Mouse (Mus musculus): Measurements from ENCODE around the gene Macrod1. TPM values are rescaled to one million over a fixed set of nuclear protein-coding genes. Genes with fewer than 3 reads are reported as not detected.

Macrod1 gene
- polyA plus RNA-seq, 3 experiments from 2014 or later = 0.99 to 3.1 (median 1.8) TPM

DNA sequence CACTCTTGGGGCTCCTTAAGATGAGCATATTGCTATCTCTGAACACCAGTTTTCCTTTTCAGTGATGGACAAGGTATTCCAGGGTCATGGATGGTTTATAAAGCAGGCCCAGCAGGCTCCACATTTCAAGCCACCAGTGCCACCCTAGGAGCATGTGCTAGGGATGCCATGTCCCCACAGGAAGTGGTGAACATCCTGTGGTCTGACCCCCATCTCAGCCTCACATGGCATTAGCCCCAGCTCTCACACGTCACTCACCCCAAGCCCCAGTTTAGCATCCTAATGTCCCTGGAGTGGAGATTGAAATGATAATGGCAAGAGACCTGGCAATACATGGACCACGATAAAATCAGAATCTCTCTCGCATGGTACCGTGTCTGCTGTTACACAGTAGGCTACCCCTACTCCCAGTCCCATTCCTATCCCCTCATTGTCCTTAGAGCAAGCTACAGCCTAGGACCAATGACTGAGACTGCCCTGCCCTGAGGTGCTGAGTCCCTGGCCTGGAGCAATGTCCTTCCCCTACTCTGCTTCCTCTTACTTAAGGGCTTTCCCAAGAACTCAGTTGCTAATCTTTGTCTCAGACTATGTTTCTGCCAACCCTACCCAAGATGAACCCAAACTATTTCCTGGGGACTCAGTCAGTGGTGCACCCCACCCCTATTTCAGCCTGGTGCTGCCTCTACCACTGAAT lies 59.6 kb downstream of the Macrod1 start:
- no peak for ATAC-seq

- no peak for ATAC-seq
Measured at GRCm38 (mm10) chr19:7117141-7117540, 60.5 kb downstream of the Macrod1 start.

GRCm38 (mm10) chr19:7117653-7118307 lies 61.2 kb downstream of the Macrod1 start:
- no peak for ATAC-seq

DNA sequence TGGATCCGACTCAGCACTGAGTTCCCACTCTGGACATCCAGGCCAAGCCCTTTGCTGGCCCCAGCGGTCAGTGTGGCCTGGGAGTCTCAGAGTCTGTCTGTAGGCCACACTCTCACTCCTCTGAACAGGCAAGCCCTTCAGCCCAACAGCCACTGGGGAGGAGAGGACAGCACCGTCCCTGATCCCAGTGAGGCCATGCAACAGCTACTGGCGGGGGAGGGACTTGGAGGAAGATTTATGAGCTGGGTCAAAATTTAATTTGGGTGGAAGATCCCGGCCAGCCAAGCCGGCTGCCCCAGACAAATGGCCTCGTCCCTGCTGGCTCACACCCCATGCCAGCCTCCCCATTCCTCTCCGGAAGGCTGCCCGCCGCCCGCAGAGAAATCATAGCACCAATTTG lies 64.6 kb downstream of the Macrod1 start:
- ATAC-seq = no peak

- no peak for ATAC-seq
Measured at GRCm38 (mm10) chr19:7122277-7122676, 65.7 kb downstream of the Macrod1 start.

- no peak for ATAC-seq
Measured at GRCm38 (mm10) chr19:7122698-7123306, 66.2 kb downstream of the Macrod1 start.

- no peak for ATAC-seq
Measured at GRCm38 (mm10) chr19:7125526-7126156, 69.0 kb downstream of the Macrod1 start.

- no peak for ATAC-seq
Measured at GRCm38 (mm10) chr19:7126209-7126608, 69.6 kb downstream of the Macrod1 start.

- no peak for ATAC-seq
Measured at GRCm38 (mm10) chr19:7126933-7127332, 70.3 kb downstream of the Macrod1 start.

GRCm38 (mm10) chr19:7128551-7129475 lies 72.2 kb downstream of the Macrod1 start:
- ATAC-seq = no peak

DNA sequence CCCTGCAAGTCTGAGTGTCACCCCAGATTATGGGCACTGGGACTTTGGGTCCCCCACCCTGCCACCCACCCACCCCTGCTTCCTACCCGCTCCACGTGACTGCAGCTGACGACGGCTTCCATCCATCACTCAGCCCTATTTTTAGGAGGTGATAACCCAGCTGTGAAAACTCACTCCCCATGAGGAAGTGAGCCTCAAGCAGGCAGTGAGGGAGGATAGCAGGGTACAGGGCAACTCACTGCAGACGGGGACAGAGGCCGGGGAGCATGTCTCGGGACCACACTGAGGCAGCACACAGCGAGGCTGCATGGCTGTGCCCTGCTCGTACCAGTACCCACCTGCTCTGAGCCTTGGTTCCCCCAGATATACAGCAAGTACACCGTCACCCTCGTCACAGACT lies 73.7 kb downstream of the Macrod1 start:
- ATAC-seq = no peak

DNA sequence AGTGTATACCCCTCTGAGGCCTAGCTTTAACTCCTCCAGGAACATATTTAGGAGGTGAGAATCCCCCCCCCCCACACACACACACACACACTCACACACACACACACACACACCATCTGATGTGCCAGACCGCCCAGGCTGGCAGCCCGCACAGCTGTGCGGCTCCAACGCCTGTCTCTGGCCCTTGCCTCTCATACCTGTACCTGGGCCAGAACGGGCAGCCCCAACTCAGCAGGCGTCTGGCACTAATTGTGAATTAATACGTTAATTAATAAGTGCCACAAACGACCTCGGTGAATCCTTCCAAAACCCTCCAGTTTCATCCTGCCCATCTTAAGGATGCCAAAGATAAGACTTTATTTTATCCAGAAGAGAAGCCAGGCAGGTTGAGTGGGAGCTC lies 76.8 kb downstream of the Macrod1 start:
- ATAC-seq = no peak

GRCm38 (mm10) chr19:7134631-7135091 lies 78.1 kb downstream of the Macrod1 start:
- ATAC-seq = no peak

- no peak for ATAC-seq
Measured at GRCm38 (mm10) chr19:7135525-7135924, 78.9 kb downstream of the Macrod1 start.

DNA sequence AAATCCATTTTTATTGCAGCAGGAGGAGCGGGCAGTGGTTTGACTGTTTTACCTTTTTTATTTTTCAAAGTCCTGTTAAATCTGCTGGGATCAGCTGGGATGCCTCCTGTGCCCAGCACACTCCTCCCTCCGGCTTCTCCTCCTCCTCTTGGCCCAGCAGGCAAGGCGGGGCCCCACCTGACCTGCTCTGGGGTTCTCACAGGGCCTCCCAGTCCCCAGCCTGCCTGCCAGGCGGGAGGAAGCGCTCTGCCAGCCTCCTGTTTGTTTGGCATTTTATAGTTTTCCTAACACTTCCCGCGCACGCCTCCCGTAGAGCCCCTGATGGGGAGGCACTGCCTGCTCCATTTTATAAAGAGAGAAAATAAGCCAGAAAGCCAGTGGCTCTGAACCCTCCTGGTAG lies 79.4 kb downstream of the Macrod1 start:
- no peak for ATAC-seq

GRCm38 (mm10) chr19:7136714-7137498 lies 80.3 kb downstream of the Macrod1 start:
- ATAC-seq = no peak

DNA sequence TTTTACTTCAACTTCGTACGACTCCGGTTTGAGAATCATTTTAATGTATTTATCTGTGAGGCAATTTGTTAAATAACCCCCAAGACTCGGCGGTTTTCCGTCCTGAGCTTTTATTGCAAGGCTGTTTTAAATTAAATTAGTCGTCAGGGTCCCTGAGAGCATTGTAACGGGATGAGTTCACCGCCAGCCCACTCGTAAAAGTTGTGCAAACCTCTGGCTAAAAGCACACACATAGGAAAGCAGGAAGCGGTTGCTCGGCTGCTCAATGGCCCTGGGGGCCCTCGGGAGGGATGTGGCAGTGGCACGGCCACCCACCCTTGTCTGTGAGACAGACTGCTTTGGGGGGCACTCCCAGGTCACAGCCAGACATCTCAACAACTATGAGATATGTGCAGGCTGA lies 81.7 kb downstream of the Macrod1 start:
- ATAC-seq = no peak

DNA sequence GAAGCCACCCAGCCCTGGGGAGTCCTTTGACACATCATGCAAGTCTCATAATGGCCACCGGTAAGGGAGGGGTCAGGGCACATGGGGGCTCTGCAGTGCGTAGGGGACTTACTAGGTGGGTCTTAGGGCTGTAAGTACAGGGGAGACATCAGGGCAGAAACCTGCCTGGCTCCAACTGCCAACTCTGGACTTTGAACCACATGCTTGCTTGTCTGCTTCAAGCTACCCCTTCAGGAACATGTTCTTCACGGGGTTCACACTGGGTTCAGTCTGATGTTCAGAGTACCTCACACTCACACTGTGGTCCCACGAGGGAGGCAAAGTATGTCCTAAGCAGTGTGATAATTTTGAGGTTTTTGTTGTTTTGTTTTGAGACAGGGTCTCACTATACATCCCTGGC lies 82.7 kb downstream of the Macrod1 start:
- no peak for ATAC-seq

DNA sequence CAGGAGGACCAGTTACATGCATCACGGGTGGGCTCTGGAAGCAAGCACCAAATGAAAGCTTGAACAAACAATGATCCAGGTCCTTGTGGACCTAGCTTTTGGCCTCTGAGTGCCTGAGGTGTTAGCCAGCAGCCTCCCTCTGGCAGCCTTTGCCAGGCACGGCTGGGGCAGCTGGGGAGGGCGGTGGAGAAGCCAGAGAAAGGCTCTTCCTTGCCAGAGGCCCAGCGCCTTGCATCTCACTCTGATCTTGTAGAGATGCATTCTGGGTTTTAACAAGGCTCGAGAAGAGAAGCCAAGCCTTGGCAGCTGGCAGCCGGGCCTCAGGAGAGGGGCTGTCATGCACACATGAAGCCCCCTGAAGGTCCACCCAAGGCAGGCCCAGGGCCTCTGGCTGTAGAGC lies 83.8 kb downstream of the Macrod1 start:
- no peak for ATAC-seq

DNA sequence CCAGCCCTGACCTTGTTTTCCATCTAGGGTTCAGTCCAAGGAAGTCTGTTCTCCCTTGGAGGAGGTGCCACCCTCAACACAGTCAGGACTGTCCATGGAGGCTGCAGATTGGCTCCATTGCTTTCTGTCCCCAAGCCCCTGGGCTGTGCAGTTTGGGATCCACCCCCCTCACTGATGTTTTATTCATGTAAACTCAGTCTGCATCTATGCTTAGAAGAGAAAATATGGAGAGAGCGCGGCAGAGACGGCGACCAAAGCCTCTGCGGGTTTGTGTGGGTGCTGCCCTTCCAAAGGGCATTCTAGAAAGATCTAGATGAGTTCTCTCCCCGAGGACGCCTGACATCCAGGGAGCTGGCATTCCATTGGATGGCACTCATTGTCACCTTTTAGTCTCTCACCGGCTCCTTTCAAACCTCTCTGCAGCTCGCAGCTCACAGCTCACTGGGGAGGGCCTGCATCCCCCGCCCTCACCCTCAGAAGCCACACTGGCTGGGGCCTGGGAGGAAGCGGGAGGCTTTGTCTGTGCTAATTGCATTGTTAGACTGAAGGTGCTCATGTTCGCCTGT lies 84.3 kb downstream of the Macrod1 start:
- ATAC-seq = no peak

Measured in inflammation-experienced regulatory T-cells, adult 6 months (primary cell).